Mouse (Mus musculus): ENCODE measurements around the gene Cc2d1b. TPM values are rescaled to one million over a fixed set of nuclear protein-coding genes. Genes with fewer than 3 reads are reported as not detected.

Gene Cc2d1b
- total and polyA plus RNA-seq, 3 experiments, result 35.6 to 50.3 TPM; not detected in 1

DNA sequence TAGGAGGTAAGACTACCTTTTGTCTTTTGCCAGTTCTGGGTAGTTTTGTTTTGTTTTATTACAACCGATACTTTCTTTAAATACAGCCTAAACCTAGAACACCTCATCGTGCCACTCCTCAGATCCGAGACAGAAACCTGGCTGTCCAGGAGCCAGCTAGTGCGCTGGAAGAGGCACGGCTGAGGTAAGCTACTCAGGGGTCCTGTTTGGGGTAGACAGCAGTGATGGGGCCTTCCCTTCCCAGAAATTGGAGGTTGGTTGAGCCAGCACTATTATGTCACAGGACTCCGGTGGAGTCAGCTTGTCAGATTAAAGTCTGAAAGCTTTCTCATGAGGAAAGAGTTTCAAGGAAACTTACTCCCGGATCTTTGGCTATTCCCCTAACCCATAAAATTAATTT, 17.9 kb upstream of the Cc2d1b start (continued):
- TF ChIP-seq JUND (IDR thresholded peaks at IDR 0.05; ENCODE audit: low read depth, low read length), result no peak
- TF ChIP-seq CTCF (IDR thresholded peaks at IDR 0.05 in 2 of 3, conservative IDR thresholded peaks at IDR 0.05 in 1 of 3; ENCODE audit: control insufficient read depth in 1 of 3, insufficient read depth in 1 of 3, low read depth in 2 of 3, low read length in 3 of 3, poor library complexity in 1 of 3, severe bottlenecking in 1 of 3), result no peak

DNA sequence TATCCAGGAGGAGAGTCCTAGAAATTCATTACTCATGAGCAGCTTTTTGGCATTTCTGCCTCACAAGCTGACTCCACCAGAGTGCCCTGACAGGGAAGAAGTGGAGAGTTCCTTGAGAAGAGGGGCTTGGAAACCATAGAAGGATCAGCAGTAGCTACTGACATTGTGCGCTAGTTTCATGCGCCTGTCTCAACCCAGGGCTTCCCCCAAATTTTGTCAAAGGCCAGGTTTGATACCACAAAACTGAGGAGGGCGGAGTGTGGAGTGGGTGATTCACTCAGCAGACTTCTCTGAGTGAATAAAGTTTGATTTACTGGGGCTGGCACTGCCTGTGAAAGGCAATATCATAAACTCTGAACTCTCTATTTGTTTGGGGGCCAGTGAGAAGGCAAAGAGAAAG, 11.1 kb upstream of the Cc2d1b start:
- no peak for TF ChIP-seq TCF12 (IDR thresholded peaks at IDR 0.05; ENCODE audit: low read depth, low read length)
- TF ChIP-seq UBTF (IDR thresholded peaks at IDR 0.05; ENCODE audit: borderline replicate concordance, insufficient read depth, low read depth, low read length), result no peak
- no peak for TF ChIP-seq GABPA (IDR thresholded peaks at IDR 0.05; ENCODE audit: low read depth, low read length)
- no peak for TF ChIP-seq HCFC1 (IDR thresholded peaks at IDR 0.05; ENCODE audit: low read depth, low read length)
- TF ChIP-seq ZKSCAN1 (IDR thresholded peaks at IDR 0.05; ENCODE audit: low read depth, low read length), result no peak
- no peak for TF ChIP-seq RAD21 (IDR thresholded peaks at IDR 0.05; ENCODE audit: low read depth, low read length)
- TF ChIP-seq POLR2AphosphoS2 (IDR thresholded peaks at IDR 0.05; ENCODE audit: low read length), result no peak
- no peak for TF ChIP-seq GATA1 (IDR thresholded peaks at IDR 0.05; ENCODE audit: low read depth, low read length)
- no peak for TF ChIP-seq POLR2A (IDR thresholded peaks at IDR 0.05; ENCODE audit: control insufficient read depth in 1 of 2, insufficient read depth in 1 of 2, low read depth in 1 of 2, low read length in 2 of 2, poor library complexity in 1 of 2)
- no peak for TF ChIP-seq E2F4 (IDR thresholded peaks at IDR 0.05; ENCODE audit: borderline replicate concordance, low read depth, low read length)
- TF ChIP-seq MYB (IDR thresholded peaks at IDR 0.05; ENCODE audit: low read depth, low read length), result no peak
- no peak for TF ChIP-seq USF1 (IDR thresholded peaks at IDR 0.05; ENCODE audit: low read depth, low read length)
- TF ChIP-seq TBP (IDR thresholded peaks at IDR 0.05; ENCODE audit: low read depth, low read length), result no peak
- TF ChIP-seq RCOR1 (IDR thresholded peaks at IDR 0.05; ENCODE audit: low read depth, low read length), result no peak
- TF ChIP-seq ZNF384 (IDR thresholded peaks at IDR 0.05; ENCODE audit: low read depth, low read length), result no peak
- TF ChIP-seq MXI1 (IDR thresholded peaks at IDR 0.05; ENCODE audit: low read depth, low read length), result no peak
- no peak for TF ChIP-seq EP300 (IDR thresholded peaks at IDR 0.05; ENCODE audit: low read depth in 1 of 2, low read length in 2 of 2)
- no peak for TF ChIP-seq SIN3A (IDR thresholded peaks at IDR 0.05; ENCODE audit: low read length)
- no peak for TF ChIP-seq MAZ (IDR thresholded peaks at IDR 0.05; ENCODE audit: low read depth, low read length)
- no peak for TF ChIP-seq KAT2A (conservative IDR thresholded peaks at IDR 0.05; ENCODE audit: low read depth, low read length)
- Histone ChIP-seq H3K27me3 (ENCODE audit: control insufficient read depth in 1 of 2, insufficient read depth in 2 of 2, low read length in 2 of 2) (no peaks in the 10 kb centered on the region), H3K79me2 (ENCODE audit: control insufficient read depth, insufficient read depth, low read length, poor library complexity) (no peaks in the 10 kb centered on the region), H3K4me3 (ENCODE audit: control insufficient read depth in 1 of 2, insufficient read depth in 1 of 2, low read depth in 2 of 2, low read length in 2 of 2) (no peak overlapping the region), H3K9me3 (replicated peaks; ENCODE audit: insufficient read depth, low read length) (no peaks in the 10 kb centered on the region), H3K36me3 (ENCODE audit: control insufficient read depth in 1 of 2, insufficient read depth in 2 of 2, low read length in 2 of 2) (peaks cover 0 to 20% of the 10 kb centered on the region in 2 experiments; a peak in 2 of 4 replicates), H3K4me1 (ENCODE audit: control insufficient read depth in 1 of 2, insufficient read depth in 2 of 2, low read length in 2 of 2) (no peaks in the 10 kb centered on the region), H3K27ac (ENCODE audit: control insufficient read depth, low read depth, low read length) (no peak overlapping the region), H3K9ac (ENCODE audit: control insufficient read depth, low read depth, low read length, poor library complexity, severe bottlenecking) (no peak overlapping the region)
- DNase-seq (ENCODE audit: low read depth, low spot score), result no peak
